Comparison of ENCODE assay signal across 24 mouse cellular contexts in genomic region chr9:14684363-14684762, GRCm38 (mm10). TPM values are rescaled to one million over a fixed set of nuclear protein-coding genes. Genes with fewer than 3 reads are reported as not detected.
A peak's percentile ranks its signal among the peaks of the same experiment; 100 is the strongest.
DNase-seq lines count a peak whose midpoint lies in the region; ATAC-seq lines count a peak whose summit lies in the region.
"Had no signal": no experiment of that assay in that cellular context is flagged by ENCODE, and none has a peak within 500 bp of the region (broad histone marks: within the 10 kb centered on the region; RNA-seq: fewer than 3 reads in every experiment).

No protein-coding gene starts in this region.

- no peak overlapping the region for H3K9ac ChIP-seq in embryonic facial prominence, embryonic 11.5 days (replicated peaks; ENCODE audit: low read length)
- H3K9ac ChIP-seq: embryonic facial prominence, embryonic 12.5 days; hindbrain, embryonic 14.5 days had no signal

- H3K36me3 ChIP-seq in embryonic facial prominence, embryonic 11.5 days (replicated peaks; ENCODE audit: control insufficient read depth, insufficient read depth, low read depth, low read length), result no peaks in the 10 kb centered on the region
- H3K36me3 ChIP-seq: embryonic facial prominence, embryonic 12.5 days; forebrain, embryonic 10.5 days; heart, embryonic 10.5 days had no signal

- H3K27ac ChIP-seq in embryonic facial prominence, embryonic 11.5 days (replicated peaks; ENCODE audit: low read depth, low read length), result no peak overlapping the region
- H3K27ac ChIP-seq: embryonic facial prominence, embryonic 12.5 days; forebrain, embryonic 10.5 days; hindbrain, embryonic 14.5 days had no signal

- H3K4me2 ChIP-seq in embryonic facial prominence, embryonic 11.5 days (ENCODE audit: low read depth, low read length), result no peak overlapping the region
- H3K4me2 ChIP-seq: embryonic facial prominence, embryonic 12.5 days; hindbrain, embryonic 14.5 days had no signal

- no peaks in the 10 kb centered on the region for H3K4me1 ChIP-seq in embryonic facial prominence, embryonic 11.5 days (ENCODE audit: control insufficient read depth, insufficient read depth, low read length)
- H3K4me1 ChIP-seq: forebrain, embryonic 10.5 days had no signal

- no peak for ATAC-seq in embryonic facial prominence, embryonic 11.5 days (replicated peaks; ENCODE audit: insufficient number of reproducible peaks, low FRiP score, low TSS enrichment, low read depth)
- ATAC-seq in CD4-positive, CD25-positive, alpha-beta regulatory T cell, adult 4 months, result no peak
- ATAC-seq: activated CD4-positive, CD25-positive, alpha-beta regulatory T cell, adult 4 months; forebrain, embryonic 14.5 days; intestine, embryonic 16.5 days; Patski had no signal

- WGBS in embryonic facial prominence, embryonic 11.5 days, result 74% methylated on average over 4 of the region's 4 CpGs

- H3K4me3 ChIP-seq in embryonic facial prominence, embryonic 11.5 days (ENCODE audit: low read depth, low read length), result no peak overlapping the region
- H3K4me3 ChIP-seq: embryonic facial prominence, embryonic 12.5 days; erythroblast, embryonic 14.5 days; forebrain, embryonic 10.5 days; heart, embryonic 10.5 days had no signal

- no peaks in the 10 kb centered on the region for H3K9me3 ChIP-seq in embryonic facial prominence, embryonic 11.5 days (replicated peaks; ENCODE audit: control insufficient read depth, low read length)
- H3K9me3 ChIP-seq: embryonic facial prominence, embryonic 12.5 days; forebrain, embryonic 10.5 days; heart, embryonic 10.5 days had no signal

- H3K27me3 ChIP-seq in embryonic facial prominence, embryonic 11.5 days (ENCODE audit: control insufficient read depth, insufficient read depth, low read length), result no peaks in the 10 kb centered on the region
- H3K27me3 ChIP-seq: embryonic facial prominence, embryonic 12.5 days; Patski had no signal

- peak; percentile 20 for DNase-seq in embryo, embryonic 10 days (ENCODE audit: low spot score)
- no peak for DNase-seq in embryo, embryonic 10.5 days (ENCODE audit: low spot score)
- DNase-seq in kidney, postnatal 10 days, result peak; percentile 21
- DNase-seq in kidney, adult 8-10 months, result no peak
- DNase-seq in embryonic facial prominence, embryonic 11.5 days (ENCODE audit: low spot score), result peak; percentile 38
- DNase-seq in forelimb bud, embryonic 11.5 days (ENCODE audit: low read depth, low spot score), result peak; percentile 61
- DNase-seq in cerebellum, adult 18-20 months, result no peak
- DNase-seq: adrenal gland, postnatal 14 days; B cell, adult 2 months; cerebellum, adult 2 months; cerebellum, postnatal 10 days; gastrocnemius, postnatal 36 days; heart, adult 11 months; heart, postnatal 14 days had no signal

RNA-seq across cellular contexts. Expression of gene Amotl1, which starts 39.5 kb away (rescaled TPM):
- polyA plus RNA-seq in embryonic facial prominence, embryonic 11.5 days (2014; fragmentation: Nextera tagmentation; extraction: Ambion mirVana), result 28.3 and 28.6 TPM in 2 replicates
- under 1 TPM in 1 of 2 experiments, not detected in 1; 0.06 TPM for polyA plus RNA-seq in CD4-positive, CD25-positive, alpha-beta regulatory T cell, adult 4 months (2017; shearing (Covaris generic))

RNA-seq across cellular contexts. Expression of gene Piwil4, which starts 56.2 kb away (rescaled TPM):
- not detected in 2 replicates for polyA plus RNA-seq in embryonic facial prominence, embryonic 11.5 days (2014; fragmentation: Nextera tagmentation; extraction: Ambion mirVana)
- under 1 TPM; 0.44 to 0.57 TPM for polyA plus RNA-seq in CD4-positive, CD25-positive, alpha-beta regulatory T cell, adult 4 months (2017; shearing (Covaris generic))
- polyA plus RNA-seq: erythroblast, embryonic 14.5 days; heart, embryonic 10.5 days had no signal

Comparison
In these comparisons a context has a peak if more than half of its experiments do, and no peak if none do; other contexts are left out.
1. DNase-seq: peak in embryo, embryonic 10 days (single experiment), kidney, postnatal 10 days (single experiment), embryonic facial prominence, embryonic 11.5 days (single experiment) and forelimb bud, embryonic 11.5 days (single experiment); none in embryo, embryonic 10.5 days (single experiment), kidney, adult 8-10 months (0 of 2) and cerebellum, adult 18-20 months (0 of 2).
2. RNA of gene Amotl1, which starts 39.5 kb away (polyA plus RNA-seq): 28.3 to 28.6 TPM in embryonic facial prominence, embryonic 11.5 days; 0.06 TPM in CD4-positive, CD25-positive, alpha-beta regulatory T cell, adult 4 months; every median in the first group is over 10 times any median in the second.